Mouse (Mus musculus): ENCODE data around the gene Olfr896-ps1. TPM values are rescaled to one million over a fixed set of nuclear protein-coding genes. Genes with fewer than 3 reads are reported as not detected.

Gene Olfr896-ps1
- polyA plus RNA-seq (2016; fragmentation: Nextera tagmentation; extraction: Ambion mirVana): not detected in 2 replicates

DNA sequence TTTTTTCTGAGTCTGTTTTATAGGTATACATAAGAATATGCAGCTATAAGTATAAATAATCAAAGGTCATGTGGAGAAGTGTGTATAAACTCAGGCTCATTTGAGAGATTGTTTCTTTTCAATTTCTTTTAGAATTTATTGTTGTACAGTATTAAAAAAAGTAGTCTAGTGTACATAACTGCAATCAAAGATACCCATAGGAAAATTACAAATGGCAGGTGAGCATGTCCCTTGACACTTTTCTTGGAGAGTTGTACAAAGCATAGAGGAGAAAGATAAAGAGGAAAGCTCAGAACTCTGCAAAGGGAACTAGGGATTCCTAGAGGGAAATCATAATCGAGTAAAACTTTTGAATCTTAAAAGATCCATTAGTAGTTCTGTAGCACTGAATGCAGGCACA, at the start of gene Olfr896-ps1:
TSS of gene Olfr896-ps1 (plus strand) at position 301 of the 400 bp plus-strand sequence.
- no peak within 1 kb of the TSS for H3K9ac ChIP-seq
- ATAC-seq (ENCODE audit: insufficient number of reproducible peaks, low FRiP score): no peak
- H3K4me3 ChIP-seq: no peak within 1 kb of the TSS
- no peaks in the 10 kb centered on the region for H3K27me3 ChIP-seq (replicated peaks)
- H3K27ac ChIP-seq (ENCODE audit: poor library complexity, severe bottlenecking): no peak within 1 kb of the TSS
- no peak within 1 kb of the TSS for H3K4me2 ChIP-seq
- no peaks in the 10 kb centered on the region for H3K36me3 ChIP-seq
- no peaks in the 10 kb centered on the region for H3K4me1 ChIP-seq (replicated peaks)
- WGBS: 67% methylated on average over 1 of the region's 1 CpGs
- no peaks in the 10 kb centered on the region for H3K9me3 ChIP-seq (replicated peaks)

DNA sequence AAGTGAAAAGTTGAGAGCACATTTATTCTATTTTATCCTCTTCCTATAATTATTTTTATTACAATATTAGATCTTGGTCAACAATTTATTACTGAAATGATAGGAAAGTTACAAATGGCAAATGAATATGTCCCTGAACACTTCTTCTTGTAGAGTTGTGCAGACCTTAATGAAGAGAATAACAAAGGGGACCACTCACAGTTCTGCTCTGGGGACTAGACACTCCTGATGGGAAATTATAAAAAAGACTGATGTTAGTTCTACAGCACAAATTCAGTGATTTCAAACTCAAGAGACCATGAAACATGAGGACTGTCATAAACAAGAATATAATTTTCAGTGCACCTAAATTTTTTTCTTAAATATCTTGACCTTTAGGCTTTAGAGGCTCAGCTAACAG, 38.4 kb upstream of the Olfr896-ps1 start, which contains the start of gene Olfr143:
TSS of gene Olfr143 (plus strand) at position 301 of the 400 bp plus-strand sequence.
- no peak within 1 kb of the TSS for H3K4me2 ChIP-seq
- no peaks in the 10 kb centered on the region for H3K4me1 ChIP-seq (replicated peaks)
- no peak for ATAC-seq (ENCODE audit: insufficient number of reproducible peaks, low FRiP score)
- H3K36me3 ChIP-seq: no peaks in the 10 kb centered on the region
- no peak within 1 kb of the TSS for H3K27ac ChIP-seq (ENCODE audit: poor library complexity, severe bottlenecking)
- no peaks in the 10 kb centered on the region for H3K9me3 ChIP-seq (replicated peaks)
- H3K9ac ChIP-seq: no peak within 1 kb of the TSS
- no peaks in the 10 kb centered on the region for H3K27me3 ChIP-seq (replicated peaks)
- no peak within 1 kb of the TSS for H3K4me3 ChIP-seq

DNA sequence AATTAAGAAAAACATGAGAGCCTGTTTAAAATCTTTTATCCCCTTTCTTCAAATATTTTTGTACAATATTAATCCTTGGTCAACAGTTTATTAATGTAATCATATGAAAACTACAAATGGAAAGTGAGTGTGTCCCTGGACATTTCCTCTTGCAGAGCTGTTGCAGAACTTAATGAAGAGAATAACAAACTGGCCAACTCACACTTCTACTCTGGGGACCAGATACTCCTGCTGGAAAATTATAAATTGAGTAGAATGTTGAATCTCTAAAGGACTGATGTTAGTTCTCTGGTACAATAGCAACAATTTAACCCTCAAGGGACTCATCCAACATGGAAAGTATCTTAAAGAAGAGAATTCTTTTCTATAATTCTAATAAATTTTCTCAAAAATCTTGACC, 23.4 kb upstream of the Olfr896-ps1 start, which contains the start of gene Olfr895:
TSS of gene Olfr895 (plus strand) at position 301 of the 400 bp plus-strand sequence.
- no peaks in the 10 kb centered on the region for H3K9me3 ChIP-seq (replicated peaks)
- no peak within 1 kb of the TSS for H3K4me3 ChIP-seq
- no peak within 1 kb of the TSS for H3K9ac ChIP-seq
- H3K36me3 ChIP-seq: no peaks in the 10 kb centered on the region
- no peaks in the 10 kb centered on the region for H3K4me1 ChIP-seq (replicated peaks)
- no peaks in the 10 kb centered on the region for H3K27me3 ChIP-seq (replicated peaks)
- no peak for ATAC-seq (ENCODE audit: insufficient number of reproducible peaks, low FRiP score)
- no peak within 1 kb of the TSS for H3K27ac ChIP-seq (ENCODE audit: poor library complexity, severe bottlenecking)
- no peak within 1 kb of the TSS for H3K4me2 ChIP-seq

DNA sequence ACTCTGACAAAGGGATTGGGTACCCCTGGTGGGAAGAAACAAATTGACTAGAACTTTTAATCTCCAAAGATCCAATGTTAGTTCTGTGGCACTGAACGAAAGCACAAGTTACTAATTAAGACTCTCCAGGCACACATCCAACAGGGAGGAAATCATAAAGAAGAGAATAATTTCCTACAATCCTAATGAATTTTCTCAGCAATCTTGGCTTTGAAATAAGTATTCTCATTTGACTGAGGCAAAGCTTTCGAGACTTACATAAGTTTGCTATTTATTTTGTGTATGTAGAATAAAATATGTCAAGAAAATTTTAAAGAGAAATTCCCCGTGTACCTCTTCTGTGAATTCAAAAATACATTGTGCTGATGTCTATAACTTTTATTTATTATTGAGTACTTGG, 37.9 kb downstream of the Olfr896-ps1 start, which contains the start of gene Olfr25:
TSS of gene Olfr25 (plus strand) at position 301 of the 400 bp plus-strand sequence.
- Histone ChIP-seq H3K4me3 (no peak within 1 kb of the TSS), H3K4me2 (no peak within 1 kb of the TSS)

More for the DNA sequence above, 37.9 kb downstream of the Olfr896-ps1 start, which contains the start of gene Olfr25:
- Histone ChIP-seq H3K27me3 (replicated peaks) (no peaks in the 10 kb centered on the region), H3K4me1 (replicated peaks) (no peaks in the 10 kb centered on the region), H3K36me3 (no peaks in the 10 kb centered on the region), H3K9ac (no peak within 1 kb of the TSS), H3K9me3 (replicated peaks) (no peaks in the 10 kb centered on the region), H3K27ac (ENCODE audit: poor library complexity, severe bottlenecking) (no peak within 1 kb of the TSS)
- 67% methylated on average over 3 of the region's 3 CpGs for WGBS
- ATAC-seq (ENCODE audit: insufficient number of reproducible peaks, low FRiP score): no peak

Other genes with a start within 250 kb of the Olfr896-ps1 start
- not detected in 2 replicates for gene Olfr884, start 244.6 kb upstream of the Olfr896-ps1 start, polyA plus RNA-seq (2016; fragmentation: Nextera tagmentation; extraction: Ambion mirVana)
- not detected in 2 replicates for gene Olfr885, start 229.8 kb upstream of the Olfr896-ps1 start, polyA plus RNA-seq (2016; fragmentation: Nextera tagmentation; extraction: Ambion mirVana)
- not detected in 2 replicates for gene Olfr887, start 207.0 kb upstream of the Olfr896-ps1 start, polyA plus RNA-seq (2016; fragmentation: Nextera tagmentation; extraction: Ambion mirVana)
- gene Olfr888, start 183.0 kb upstream of the Olfr896-ps1 start, polyA plus RNA-seq (2016; fragmentation: Nextera tagmentation; extraction: Ambion mirVana): not detected in 2 replicates
- gene Olfr889, start 175.9 kb upstream of the Olfr896-ps1 start, polyA plus RNA-seq (2016; fragmentation: Nextera tagmentation; extraction: Ambion mirVana): 0.03 TPM in 2 replicates
- gene Olfr890, start 148.6 kb upstream of the Olfr896-ps1 start, polyA plus RNA-seq (2016; fragmentation: Nextera tagmentation; extraction: Ambion mirVana): not detected in 2 replicates
- gene Olfr891, start 110.3 kb upstream of the Olfr896-ps1 start, polyA plus RNA-seq (2016; fragmentation: Nextera tagmentation; extraction: Ambion mirVana): not detected in 2 replicates
- not detected in 2 replicates for gene Olfr893, start 82.7 kb upstream of the Olfr896-ps1 start, polyA plus RNA-seq (2016; fragmentation: Nextera tagmentation; extraction: Ambion mirVana)
- gene Olfr894, start 73.1 kb upstream of the Olfr896-ps1 start, polyA plus RNA-seq (2016; fragmentation: Nextera tagmentation; extraction: Ambion mirVana): not detected in 2 replicates
- not detected in 2 replicates for gene Olfr143, start 38.3 kb upstream of the Olfr896-ps1 start, polyA plus RNA-seq (2016; fragmentation: Nextera tagmentation; extraction: Ambion mirVana)
- not detected in 2 replicates for gene Olfr895, start 23.3 kb upstream of the Olfr896-ps1 start, polyA plus RNA-seq (2016; fragmentation: Nextera tagmentation; extraction: Ambion mirVana)
- gene Olfr25, start 38.0 kb downstream of the Olfr896-ps1 start, polyA plus RNA-seq (2016; fragmentation: Nextera tagmentation; extraction: Ambion mirVana): not detected in 2 replicates
- gene Olfr898, start 57.3 kb downstream of the Olfr896-ps1 start, polyA plus RNA-seq (2016; fragmentation: Nextera tagmentation; extraction: Ambion mirVana): not detected in 2 replicates
- not detected in 2 replicates for gene Olfr250, start 75.8 kb downstream of the Olfr896-ps1 start, polyA plus RNA-seq (2016; fragmentation: Nextera tagmentation; extraction: Ambion mirVana)
- gene Olfr251, start 86.0 kb downstream of the Olfr896-ps1 start, polyA plus RNA-seq (2016; fragmentation: Nextera tagmentation; extraction: Ambion mirVana): not detected in 2 replicates
- gene Olfr147, start 110.6 kb downstream of the Olfr896-ps1 start, polyA plus RNA-seq (2016; fragmentation: Nextera tagmentation; extraction: Ambion mirVana): not detected in 2 replicates
- not detected in 2 replicates for gene Olfr901, start 138.3 kb downstream of the Olfr896-ps1 start, polyA plus RNA-seq (2016; fragmentation: Nextera tagmentation; extraction: Ambion mirVana)
- not detected in 2 replicates for gene Olfr902, start 156.5 kb downstream of the Olfr896-ps1 start, polyA plus RNA-seq (2016; fragmentation: Nextera tagmentation; extraction: Ambion mirVana)
- gene Olfr904, start 172.0 kb downstream of the Olfr896-ps1 start, polyA plus RNA-seq (2016; fragmentation: Nextera tagmentation; extraction: Ambion mirVana): not detected in 2 replicates
- gene Olfr905, start 180.0 kb downstream of the Olfr896-ps1 start, polyA plus RNA-seq (2016; fragmentation: Nextera tagmentation; extraction: Ambion mirVana): not detected in 2 replicates
- not detected in 2 replicates for gene Olfr906, start 196.0 kb downstream of the Olfr896-ps1 start, polyA plus RNA-seq (2016; fragmentation: Nextera tagmentation; extraction: Ambion mirVana)
- gene Olfr907, start 204.7 kb downstream of the Olfr896-ps1 start, polyA plus RNA-seq (2016; fragmentation: Nextera tagmentation; extraction: Ambion mirVana): not detected in 2 replicates
- not detected in 2 replicates for gene Olfr911-ps1, start 230.5 kb downstream of the Olfr896-ps1 start, polyA plus RNA-seq (2016; fragmentation: Nextera tagmentation; extraction: Ambion mirVana)
- not detected in 2 replicates for gene Olfr910, start 246.7 kb downstream of the Olfr896-ps1 start, polyA plus RNA-seq (2016; fragmentation: Nextera tagmentation; extraction: Ambion mirVana)

Measured in heart, embryonic 12.5 days (tissue).